Mouse (Mus musculus) thymus, adult 2 months (tissue): ENCODE results near the gene Auts2. TPM values are rescaled to one million over a fixed set of nuclear protein-coding genes. Genes with fewer than 3 reads are reported as not detected.

Experiments used
- DNase-seq: peaks from one replicate; pipeline ENCODE4 v3.0.0; 2021
- H3K27ac ChIP-seq: fragments of 200-500 bp; 2 replicates; pipeline ENCODE4 v1.5.1; 2012; ENCODE audit warnings: low read length, control low read depth; ENCODE audit not compliant: control insufficient read depth, insufficient read depth
- H3K27me3 ChIP-seq: fragments of 200-500 bp; 2 replicates; pipeline ENCODE4 v1.6.1; 2012; ENCODE audit warnings: mild to moderate bottlenecking, low read length, moderate library complexity, mixed read lengths; ENCODE audit not compliant: control insufficient read depth, insufficient read depth
- H3K36me3 ChIP-seq: fragments of 200-500 bp; 2 replicates; pipeline ENCODE4 v1.6.1; 2012; ENCODE audit warnings: mild to moderate bottlenecking, low read length, moderate library complexity; ENCODE audit not compliant: control insufficient read depth, insufficient read depth
- H3K4me1 ChIP-seq: fragments of 200-500 bp; replicated peaks from 2 replicates; pipeline ENCODE4 v1.6.1; 2012; ENCODE audit warnings: low read length; ENCODE audit not compliant: control insufficient read depth, insufficient read depth
- H3K4me3 ChIP-seq: fragments of 200-500 bp; 2 replicates; pipeline ENCODE4 v1.5.1; 2012; ENCODE audit warnings: mild to moderate bottlenecking, low read length, control low read depth, moderate library complexity; ENCODE audit not compliant: control insufficient read depth, insufficient read depth
- CTCF ChIP-seq: fragments of 200-500 bp; IDR thresholded peaks from 2 replicates; pipeline ENCODE4 v1.5.1; 2012; ENCODE audit warnings: mild to moderate bottlenecking, control low read depth, low read length, moderate library complexity, borderline replicate concordance; ENCODE audit not compliant: control insufficient read depth, poor library complexity, insufficient read depth; ENCODE audit errors: extremely low read depth
- POLR2A ChIP-seq: fragments of 200-500 bp; IDR thresholded peaks from 2 replicates; pipeline ENCODE4 v1.6.1; 2012; ENCODE audit warnings: mild to moderate bottlenecking, low read length, control low read depth, moderate library complexity; ENCODE audit not compliant: control insufficient read depth, poor library complexity, insufficient read depth; ENCODE audit errors: extremely low read depth
- WGBS: fragments of 180-500 bp; shearing (Covaris S2); methylation state at CpG from one replicate; pipeline ENCODE4 v1.1.7; 2018; 5-methylcytosine and 5-hydroxymethylcytosine counted together
- polyA plus RNA-seq: library from polyadenylated mRNA; depleted of rRNA; stranded (reverse); fragments of >200 nt; gene quantifications from 2 replicates; pipeline ENCODE4 v1.2.3, GENCODE M21; 2012

The Auts2 gene
- polyA plus RNA-seq, 1 experiment = 4.9 TPM

DNA sequence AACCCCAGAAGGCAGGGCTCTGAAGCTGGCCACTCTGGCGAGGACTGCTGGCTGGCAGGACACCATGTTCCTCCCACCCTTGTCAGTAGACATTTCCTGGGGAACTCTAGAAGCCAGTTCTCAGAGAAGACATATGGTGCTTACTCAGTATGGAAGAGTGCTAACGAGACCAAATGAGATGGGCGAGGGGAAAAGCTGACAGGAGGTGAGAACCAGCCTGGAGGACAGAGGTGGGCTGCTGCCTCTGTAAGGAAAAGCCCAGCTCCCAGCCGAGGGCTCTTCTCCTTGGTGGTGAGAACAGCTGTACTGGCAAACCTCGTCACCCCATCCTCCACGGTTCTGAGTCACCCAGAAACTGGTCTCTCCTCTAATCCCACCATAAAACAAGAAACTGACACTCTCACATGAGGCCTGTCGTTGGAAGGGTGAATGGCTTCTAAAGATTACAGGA is 729.8 kb downstream of the Auts2 start:
- no peaks in the 10 kb centered on the region for H3K27me3 ChIP-seq
- H3K4me1 ChIP-seq = no peaks in the 10 kb centered on the region
- no peak for TF ChIP-seq POLR2A
- TF ChIP-seq CTCF = no peak
- H3K27ac ChIP-seq = no peak overlapping the region
- no peak for DNase-seq
- H3K4me3 ChIP-seq = no peak overlapping the region
- WGBS = 74% methylated on average over 7 of the region's 7 CpGs
- no peaks in the 10 kb centered on the region for H3K36me3 ChIP-seq

DNA sequence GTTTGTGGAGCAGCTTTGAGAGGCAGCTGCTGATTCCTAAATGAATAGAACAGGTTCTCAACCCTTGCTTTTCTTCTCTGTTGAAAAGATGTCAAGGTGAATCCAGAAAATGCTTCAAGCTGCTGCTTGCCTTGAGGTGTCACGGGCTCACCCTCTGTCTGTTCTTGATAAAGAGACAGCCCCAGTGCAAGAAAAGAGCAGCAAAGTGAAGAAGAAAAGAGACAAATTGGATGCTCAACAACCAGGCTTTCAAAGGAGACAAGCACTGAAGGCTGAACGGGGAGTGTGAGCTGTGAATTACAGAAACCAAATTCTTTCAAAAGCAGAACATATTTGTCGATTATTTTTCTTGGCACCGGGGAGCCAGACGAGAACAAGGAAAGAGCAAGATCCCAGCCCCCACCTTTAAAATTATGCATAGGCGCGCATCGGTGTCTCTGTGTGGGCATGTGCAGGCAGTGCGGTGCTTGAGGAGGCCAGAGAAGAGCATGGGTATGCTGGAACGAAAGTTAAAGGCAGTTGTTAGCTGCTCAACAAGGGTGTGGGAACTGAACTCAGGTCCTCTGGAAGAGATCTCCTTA is 730.6 kb downstream of the Auts2 start:
- H3K27ac ChIP-seq = no peak overlapping the region
- 90% methylated on average over 10 of the region's 10 CpGs for WGBS
- TF ChIP-seq POLR2A (no peak), CTCF (no peak)
- DNase-seq = no peak
- H3K36me3 ChIP-seq = no peaks in the 10 kb centered on the region
- H3K4me1 ChIP-seq = no peaks in the 10 kb centered on the region
- H3K27me3 ChIP-seq = no peaks in the 10 kb centered on the region
- H3K4me3 ChIP-seq = no peak overlapping the region

DNA sequence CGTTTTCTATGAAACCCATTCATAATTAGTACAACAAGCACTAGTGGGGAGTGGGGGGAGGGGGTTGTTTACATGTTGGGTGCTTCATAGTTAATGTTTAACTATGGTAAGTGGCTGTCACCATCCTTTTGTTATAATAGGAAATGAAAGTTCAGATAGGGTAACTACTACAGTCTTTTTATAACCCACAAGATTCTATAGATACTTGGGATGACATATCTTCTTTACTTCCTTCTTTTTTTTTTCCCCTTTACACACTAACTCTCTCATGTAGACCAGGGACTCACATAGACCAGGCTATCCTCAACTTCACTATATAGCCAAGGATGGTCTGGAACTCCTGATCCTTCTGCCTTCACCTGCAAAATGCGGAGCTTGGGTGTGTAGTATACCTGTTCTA is 736.8 kb downstream of the Auts2 start:
- no peak overlapping the region for H3K27ac ChIP-seq
- TF ChIP-seq CTCF = no peak
- TF ChIP-seq POLR2A = no peak

DNA sequence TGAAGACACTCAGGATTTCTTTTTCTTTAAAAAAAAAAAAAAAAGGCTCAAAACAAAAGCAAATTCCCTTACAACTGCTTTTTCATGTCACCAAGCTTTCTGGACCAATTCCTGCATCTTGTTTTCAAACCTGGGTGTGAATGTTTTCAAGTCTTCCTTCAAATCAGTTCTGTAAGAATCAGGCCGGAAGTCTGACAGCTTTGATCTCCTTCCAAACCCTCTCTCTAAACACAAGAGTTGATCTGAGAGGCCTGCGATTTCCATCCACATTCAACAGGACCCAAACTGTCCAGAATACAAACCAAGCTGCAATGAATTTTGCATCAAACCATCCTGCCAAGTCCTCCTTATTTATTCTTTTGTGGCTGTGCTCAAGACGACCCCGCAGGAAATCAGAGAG is 737.9 kb downstream of the Auts2 start:
- DNase-seq = no peak
- Histone ChIP-seq H3K27ac (no peak overlapping the region), H3K36me3 (no peaks in the 10 kb centered on the region), H3K27me3 (no peaks in the 10 kb centered on the region), H3K4me1 (no peaks in the 10 kb centered on the region), H3K4me3 (no peak overlapping the region)
- 94% methylated on average over 4 of the region's 4 CpGs for WGBS
- no peak for TF ChIP-seq POLR2A

More for the DNA sequence above, 736.8 kb downstream of the Auts2 start:
- no peaks in the 10 kb centered on the region for H3K4me1 ChIP-seq
- 88% methylated on average over 2 of the region's 2 CpGs for WGBS
- H3K36me3 ChIP-seq = no peaks in the 10 kb centered on the region
- H3K4me3 ChIP-seq = no peak overlapping the region
- DNase-seq = no peak
- H3K27me3 ChIP-seq = no peaks in the 10 kb centered on the region

DNA sequence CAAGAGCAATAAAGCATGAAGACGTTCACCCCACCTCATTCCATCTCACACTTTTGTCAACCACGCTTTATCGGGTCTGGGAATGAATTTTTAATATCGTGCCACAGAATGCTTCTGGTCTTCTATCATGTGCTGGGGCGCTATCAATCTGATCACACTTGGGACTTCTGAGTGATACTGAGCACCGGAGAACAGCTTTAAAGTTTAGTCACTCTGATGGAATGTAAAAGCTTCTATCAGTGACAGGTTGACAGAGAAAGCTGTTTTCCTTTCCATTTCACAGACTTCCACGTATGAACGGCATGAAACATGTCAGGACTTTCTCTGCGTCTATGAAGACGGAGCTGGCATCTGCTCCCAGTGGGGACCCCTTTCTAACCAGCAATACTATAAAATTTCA is 739.5 kb downstream of the Auts2 start:
- Histone ChIP-seq H3K4me3 (no peak overlapping the region), H3K4me1 (no peaks in the 10 kb centered on the region), H3K27ac (no peak overlapping the region), H3K27me3 (no peaks in the 10 kb centered on the region), H3K36me3 (no peaks in the 10 kb centered on the region)
- TF ChIP-seq CTCF = no peak
- no peak for TF ChIP-seq POLR2A
- DNase-seq = no peak
- 89% methylated on average over 10 of the region's 10 CpGs for WGBS

DNA sequence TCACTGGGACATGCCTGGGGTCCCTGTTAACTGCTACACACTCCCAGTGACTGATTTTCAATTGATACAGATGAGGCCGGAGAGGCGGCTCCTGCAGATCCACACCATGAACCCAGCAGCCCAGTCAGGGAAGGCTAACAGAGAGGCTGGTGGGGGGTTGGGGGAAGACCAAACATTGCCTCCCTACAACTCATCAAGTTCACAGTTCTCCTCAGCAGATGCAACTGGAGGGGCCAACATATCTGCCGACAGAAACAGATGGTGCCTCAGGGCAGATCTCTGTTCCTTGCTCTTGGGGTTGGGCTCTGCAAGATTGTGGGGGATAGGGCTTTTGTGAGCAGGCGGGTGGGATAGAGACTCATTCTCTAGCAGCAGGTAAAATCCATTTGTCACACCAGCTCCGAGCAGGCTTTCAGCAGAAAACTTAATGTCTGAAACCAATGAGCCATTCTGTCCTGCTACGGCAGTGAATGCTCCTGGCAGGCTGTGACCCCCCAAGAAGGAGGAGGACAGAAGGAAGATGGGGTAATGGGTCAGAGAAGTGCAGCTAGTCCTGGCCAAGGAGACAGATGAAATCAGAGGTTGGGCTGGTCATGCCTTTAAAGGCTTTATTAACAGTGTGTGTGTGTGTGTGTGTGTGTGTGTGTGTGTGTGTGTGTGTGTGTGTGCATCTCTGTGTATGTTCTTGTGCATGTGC is 740.7 kb downstream of the Auts2 start:
- no peak overlapping the region for H3K27ac ChIP-seq
- H3K36me3 ChIP-seq = no peaks in the 10 kb centered on the region
- H3K27me3 ChIP-seq = no peaks in the 10 kb centered on the region
- no peak for TF ChIP-seq CTCF
- H3K4me3 ChIP-seq = no peak overlapping the region
- H3K4me1 ChIP-seq = no peaks in the 10 kb centered on the region
- 85% methylated on average over 6 of the region's 6 CpGs for WGBS
- DNase-seq = no peak

DNA sequence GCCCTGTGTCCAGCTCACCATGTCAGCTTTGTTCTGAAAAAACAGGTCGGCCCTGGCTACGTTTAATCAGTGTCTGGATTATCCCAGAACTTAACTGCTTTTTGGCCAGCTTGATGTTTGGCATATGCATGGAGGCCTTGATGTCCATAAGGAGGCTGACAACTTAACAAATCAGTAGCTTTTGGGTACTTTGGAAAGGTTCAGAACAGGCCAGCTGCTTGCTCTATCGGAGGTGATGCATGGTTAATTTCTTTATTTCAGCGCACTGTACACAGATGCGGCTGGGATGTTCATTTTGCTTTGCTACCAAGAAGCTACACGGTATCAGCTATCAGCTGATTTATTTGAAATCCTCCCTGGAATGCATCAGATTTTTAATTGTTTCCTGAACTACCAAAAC is 741.2 kb downstream of the Auts2 start:
- no peaks in the 10 kb centered on the region for H3K4me1 ChIP-seq
- no peak for DNase-seq
- 94% methylated on average over 6 of the region's 6 CpGs for WGBS
- no peaks in the 10 kb centered on the region for H3K27me3 ChIP-seq
- no peak overlapping the region for H3K4me3 ChIP-seq
- no peaks in the 10 kb centered on the region for H3K36me3 ChIP-seq
- no peak overlapping the region for H3K27ac ChIP-seq
- TF ChIP-seq POLR2A (no peak), CTCF (no peak)
